Mouse (Mus musculus): ENCODE measurements at regions not wholly inside any gene's neighbourhood (a gene's known extent, or its start where the extent isn't known, plus 50 kb on each side); places are given as distances from the start of the nearest gene placed in this dataset.

- TF ChIP-seq POLR2AphosphoS2 (IDR thresholded peaks at IDR 0.05; ENCODE audit: low read depth, low read length) = no peak
- no peak for TF ChIP-seq ELF1 (IDR thresholded peaks at IDR 0.05; ENCODE audit: low read depth, low read length)
- TF ChIP-seq JUN (IDR thresholded peaks at IDR 0.05; ENCODE audit: insufficient read depth, low read depth, low read length) = no peak
- TF ChIP-seq USF1 (IDR thresholded peaks at IDR 0.05; ENCODE audit: low read depth, low read length) = no peak
- TF ChIP-seq MAX (IDR thresholded peaks at IDR 0.05; ENCODE audit: low read length) = no peak
- no peak for TF ChIP-seq MXI1 (IDR thresholded peaks at IDR 0.05; ENCODE audit: low read depth, low read length)
- no peak for TF ChIP-seq USF2 (conservative IDR thresholded peaks at IDR 0.05; ENCODE audit: low read depth, low read length)
- TF ChIP-seq HCFC1 (IDR thresholded peaks at IDR 0.05; ENCODE audit: low read depth, low read length) = no peak
- TF ChIP-seq EP300 (IDR thresholded peaks at IDR 0.05; ENCODE audit: low read length) = no peak
- no peak for TF ChIP-seq ETS1 (conservative IDR thresholded peaks at IDR 0.05; ENCODE audit: low read depth, low read length)
- TF ChIP-seq CHD1 (IDR thresholded peaks at IDR 0.05; ENCODE audit: low read depth, low read length) = no peak
- no peak for TF ChIP-seq RCOR1 (conservative IDR thresholded peaks at IDR 0.05; ENCODE audit: low read depth, low read length)
- TF ChIP-seq MAZ (IDR thresholded peaks at IDR 0.05; ENCODE audit: low read depth, low read length) = no peak
- no peak for TF ChIP-seq SIN3A (IDR thresholded peaks at IDR 0.05; ENCODE audit: low read length)
- Histone ChIP-seq H3K4me2 (ENCODE audit: insufficient read depth, low read depth, poor library complexity, severe bottlenecking) (no peak overlapping the region), H3K9ac (ENCODE audit: insufficient read depth, low read depth) (no peak overlapping the region), H3K79me2 (replicated peaks; ENCODE audit: control insufficient read depth, extremely low read depth, insufficient read depth, poor library complexity, severe bottlenecking) (no peaks in the 10 kb centered on the region), H3K27me3 (replicated peaks) (no peaks in the 10 kb centered on the region), H3K4me3 (replicated peaks in 1 of 3; ENCODE audit: low read depth in 2 of 3, low read length in 2 of 3, poor library complexity in 1 of 3) (no peak overlapping the region), H3K27ac (ENCODE audit: insufficient read depth, low read depth) (no peak overlapping the region), H3K36me3 (replicated peaks in 1 of 2; ENCODE audit: control insufficient read depth in 1 of 2, insufficient read depth in 1 of 2, low read length in 1 of 2) (no peaks in the 10 kb centered on the region), H3K9me3 (replicated peaks; ENCODE audit: low read length) (no peaks in the 10 kb centered on the region), H3K4me1 (ENCODE audit: control insufficient read depth in 1 of 2, insufficient read depth in 2 of 2) (no peaks in the 10 kb centered on the region)
- DNase-seq (ENCODE audit: extremely low read depth) = no peak
- in situ Hi-C loops (cut with MboI; ENCODE audit: low pct_ligation_motif_present, low pct_unique_long_range_greater_than_20kb, low sequenced_read_pairs) (no loop called here), dilution Hi-C loops (cut with MboI; ENCODE audit: extremely low pct_ligation_motif_present, extremely low pct_unique_long_range_greater_than_20kb, low sequenced_read_pairs) (no loop called here)
Observed at GRCm38 (mm10) chr6:12812467-12812866, 63.3 kb upstream of the Thsd7a start.

GRCm38 (mm10) chr6:12812036-12812435 lies 62.8 kb upstream of the Thsd7a start:
- Histone ChIP-seq H3K4me1 (ENCODE audit: control insufficient read depth in 1 of 2, insufficient read depth in 2 of 2) (no peaks in the 10 kb centered on the region), H3K36me3 (replicated peaks in 1 of 2; ENCODE audit: control insufficient read depth in 1 of 2, insufficient read depth in 1 of 2, low read length in 1 of 2) (no peaks in the 10 kb centered on the region), H3K4me3 (replicated peaks in 1 of 3; ENCODE audit: low read depth in 2 of 3, low read length in 2 of 3, poor library complexity in 1 of 3) (no peak overlapping the region), H3K9ac (ENCODE audit: insufficient read depth, low read depth) (no peak overlapping the region), H3K27ac (ENCODE audit: insufficient read depth, low read depth) (no peak overlapping the region), H3K4me2 (ENCODE audit: insufficient read depth, low read depth, poor library complexity, severe bottlenecking) (no peak overlapping the region), H3K27me3 (replicated peaks) (no peaks in the 10 kb centered on the region), H3K79me2 (replicated peaks; ENCODE audit: control insufficient read depth, extremely low read depth, insufficient read depth, poor library complexity, severe bottlenecking) (no peaks in the 10 kb centered on the region), H3K9me3 (replicated peaks; ENCODE audit: low read length) (no peaks in the 10 kb centered on the region)
- no peak for DNase-seq (ENCODE audit: extremely low read depth)
- in situ Hi-C loops (cut with MboI; ENCODE audit: low pct_ligation_motif_present, low pct_unique_long_range_greater_than_20kb, low sequenced_read_pairs) = no loop called here
- TF ChIP-seq SMC3 (IDR thresholded peaks at IDR 0.05; ENCODE audit: low read depth, low read length) (no peak), CTCF (conservative IDR thresholded peaks at IDR 0.05 in 1 of 2, IDR thresholded peaks at IDR 0.05 in 1 of 2; ENCODE audit: low read depth in 2 of 2, low read length in 2 of 2) (no peak), IRF4 (IDR thresholded peaks at IDR 0.05; ENCODE audit: low read depth, low read length) (no peak)
- dilution Hi-C loops (cut with MboI; ENCODE audit: extremely low pct_ligation_motif_present, extremely low pct_unique_long_range_greater_than_20kb, low sequenced_read_pairs) = no loop called here
